Mouse (Mus musculus) testis, adult 2 months (tissue): Measurements from ENCODE around the gene Pnp2. TPM values are rescaled to one million over a fixed set of nuclear protein-coding genes. Genes with fewer than 3 reads are reported as not detected.

Source experiments
- H3K27ac ChIP-seq: fragments of 200-500 bp; 2 replicates; pipeline ENCODE4 v1.5.1; 2012; ENCODE audit warnings: low read depth, low read length; ENCODE audit not compliant: control insufficient read depth, insufficient read depth
- H3K27me3 ChIP-seq: fragments of 200-500 bp; 2 replicates; pipeline ENCODE4 v1.6.1; 2012; ENCODE audit warnings: mild to moderate bottlenecking, low read length, moderate library complexity; ENCODE audit not compliant: control insufficient read depth, insufficient read depth
- H3K36me3 ChIP-seq: fragments of 200-500 bp; 2 replicates; pipeline ENCODE4 v1.6.1; 2012; ENCODE audit warnings: mild to moderate bottlenecking, low read length; ENCODE audit not compliant: control insufficient read depth, insufficient read depth
- H3K4me1 ChIP-seq: fragments of 200-500 bp; 2 replicates; pipeline ENCODE4 v1.6.1; 2012; ENCODE audit warnings: low read length; ENCODE audit not compliant: control insufficient read depth, insufficient read depth
- H3K4me3 ChIP-seq: fragments of 200-500 bp; 2 replicates; pipeline ENCODE4 v1.5.1; 2012; ENCODE audit warnings: low read depth, mild to moderate bottlenecking, low read length, moderate library complexity, mixed read lengths; ENCODE audit not compliant: control insufficient read depth
- CTCF ChIP-seq: fragments of 200-500 bp; IDR thresholded peaks from 2 replicates; pipeline ENCODE4 v1.5.1; 2012; ENCODE audit warnings: low read depth, mild to moderate bottlenecking, inconsistent platforms, low read length, moderate library complexity; ENCODE audit not compliant: control insufficient read depth, insufficient read depth, insufficient replicate concordance
- POLR2A ChIP-seq: fragments of 200-500 bp; IDR thresholded peaks from 2 replicates; pipeline ENCODE4 v1.6.1; 2012; ENCODE audit warnings: low read depth, mild to moderate bottlenecking, inconsistent platforms, low read length, moderate library complexity; ENCODE audit not compliant: control insufficient read depth
- polyA plus RNA-seq: library from polyadenylated mRNA; depleted of rRNA; stranded (reverse); fragments of >200 nt; gene quantifications from 2 replicates; pipeline ENCODE4 v1.2.3, GENCODE M21; 2012

The Pnp2 gene
- polyA plus RNA-seq, 1 experiment, result 22.3 TPM

GRCm38 (mm10) chr14:50929951-50930350 is 25.8 kb upstream of the Pnp2 start:
- no peak for TF ChIP-seq CTCF
- H3K27me3 ChIP-seq, result no peaks in the 10 kb centered on the region
- H3K27ac ChIP-seq, result peak overlapping the region; percentile 88
- no peaks in the 10 kb centered on the region for H3K36me3 ChIP-seq
- peaks cover 5% of the 10 kb centered on the region for H3K4me1 ChIP-seq
- peak overlapping the region; percentile 84 for H3K4me3 ChIP-seq

- H3K27me3 ChIP-seq, result no peaks in the 10 kb centered on the region
- peak overlapping the region; percentile 84 for H3K4me3 ChIP-seq
- H3K36me3 ChIP-seq, result no peaks in the 10 kb centered on the region
- TF ChIP-seq CTCF (no peak), POLR2A (no peak)
- H3K27ac ChIP-seq, result peak overlapping the region; percentile 88
- H3K4me1 ChIP-seq, result peaks cover 5% of the 10 kb centered on the region
Observed at GRCm38 (mm10) chr14:50930377-50930753, 25.4 kb upstream of the Pnp2 start.

- TF ChIP-seq CTCF (no peak), POLR2A (peak; percentile 59)
- peaks cover 4% of the 10 kb centered on the region for H3K4me1 ChIP-seq
- H3K36me3 ChIP-seq, result no peaks in the 10 kb centered on the region
- H3K27ac ChIP-seq, result peak within 1 kb of the TSS; percentile 88
- peak within 1 kb of the TSS; percentile 84 for H3K4me3 ChIP-seq
- no peaks in the 10 kb centered on the region for H3K27me3 ChIP-seq
Observed at GRCm38 (mm10) chr14:50930754-50931492, 24.9 kb upstream of the Pnp2 start, which contains the start of the genes Pip4p1 and Pnp. Gene Pip4p1, minus strand, starts transcription at chr14:50930856. Gene Pnp, plus strand, starts transcription at chr14:50931082.

- H3K4me3 ChIP-seq, result peak overlapping the region; percentile 84
- H3K36me3 ChIP-seq, result no peaks in the 10 kb centered on the region
- peak overlapping the region; percentile 88 for H3K27ac ChIP-seq
- no peak for TF ChIP-seq CTCF
- no peak for TF ChIP-seq POLR2A
- H3K27me3 ChIP-seq, result no peaks in the 10 kb centered on the region
- peaks cover 4% of the 10 kb centered on the region for H3K4me1 ChIP-seq
Observed at GRCm38 (mm10) chr14:50931493-50932020, 24.2 kb upstream of the Pnp2 start.

- H3K4me3 ChIP-seq, result no peak overlapping the region
Observed at GRCm38 (mm10) chr14:50936649-50937048, 19.1 kb upstream of the Pnp2 start.

GRCm38 (mm10) chr14:50938119-50938908 is 17.5 kb upstream of the Pnp2 start:
- Histone ChIP-seq H3K36me3 (no peaks in the 10 kb centered on the region), H3K27ac (no peak overlapping the region), H3K27me3 (no peaks in the 10 kb centered on the region), H3K4me1 (no peaks in the 10 kb centered on the region), H3K4me3 (no peak overlapping the region)
- TF ChIP-seq CTCF (no peak), POLR2A (no peak)

More at GRCm38 (mm10) chr14:50936649-50937048, 19.1 kb upstream of the Pnp2 start:
- Histone ChIP-seq H3K27ac (no peak overlapping the region), H3K4me1 (peaks cover 2% of the 10 kb centered on the region; the same call in 1 of the 2 replicates), H3K27me3 (no peaks in the 10 kb centered on the region), H3K36me3 (no peaks in the 10 kb centered on the region)
- TF ChIP-seq POLR2A, result no peak
- no peak for TF ChIP-seq CTCF

GRCm38 (mm10) chr14:50938940-50939339 is 16.9 kb upstream of the Pnp2 start:
- Histone ChIP-seq H3K27me3 (no peaks in the 10 kb centered on the region), H3K4me1 (no peaks in the 10 kb centered on the region), H3K36me3 (no peaks in the 10 kb centered on the region), H3K27ac (no peak overlapping the region), H3K4me3 (no peak overlapping the region)
- TF ChIP-seq CTCF, result no peak
- TF ChIP-seq POLR2A, result no peak
